Mouse (Mus musculus) bone marrow macrophage, adult 2 months (primary cell): ENCODE results near the gene Rtn4ip1.

Source experiments
- CTCF ChIP-seq: IDR thresholded peaks from 2 replicates; pipeline ENCODE4 v1.5.1; 2012; ENCODE audit warnings: low read depth, mild to moderate bottlenecking, low read length, moderate library complexity
- POLR2A ChIP-seq: IDR thresholded peaks from 2 replicates; pipeline ENCODE4 v1.6.1; 2012; ENCODE audit warnings: mild to moderate bottlenecking, low read depth, low read length, borderline replicate concordance

GRCm38 (mm10) chr10:43995858-43996650 is 94.4 kb downstream of the Rtn4ip1 start:
- TF ChIP-seq CTCF, result no peak
- TF ChIP-seq POLR2A, result no peak
